Mouse (Mus musculus) cortical plate, adult 2 months (tissue): ENCODE data around the gene Msh6.

ENCODE experiments used
- CTCF ChIP-seq: fragments of 200-500 bp; IDR thresholded peaks from 2 replicates; pipeline ENCODE4 v1.5.1; 2011; ENCODE audit warnings: mild to moderate bottlenecking, control low read depth, low read length; ENCODE audit not compliant: insufficient read depth; ENCODE audit errors: extremely low read depth
- POLR2A ChIP-seq: fragments of 200-500 bp; IDR thresholded peaks from 2 replicates; pipeline ENCODE4 v1.6.1; 2011; ENCODE audit warnings: mild to moderate bottlenecking, low read length, control low read depth; ENCODE audit not compliant: insufficient read depth; ENCODE audit errors: extremely low read depth

- TF ChIP-seq CTCF, result no peak
- no peak for TF ChIP-seq POLR2A
Measured at GRCm38 (mm10) chr17:87985916-87986315, 11.1 kb downstream of the Msh6 start.
